Mouse (Mus musculus) cerebellum, adult 2 months (tissue): Measurements from ENCODE around the gene Aqp12.

Experiments used
- CTCF ChIP-seq: fragments of 200-500 bp; IDR thresholded peaks from 2 replicates; pipeline ENCODE4 v1.5.1; 2011; ENCODE audit warnings: low read depth, mild to moderate bottlenecking, control low read depth, low read length, moderate library complexity, borderline replicate concordance; ENCODE audit not compliant: insufficient read depth
- POLR2A ChIP-seq: fragments of 200-500 bp; IDR thresholded peaks from 2 replicates; pipeline ENCODE4 v1.6.1; 2011; ENCODE audit warnings: low read length, control low read depth, borderline replicate concordance; ENCODE audit not compliant: insufficient read depth

DNA sequence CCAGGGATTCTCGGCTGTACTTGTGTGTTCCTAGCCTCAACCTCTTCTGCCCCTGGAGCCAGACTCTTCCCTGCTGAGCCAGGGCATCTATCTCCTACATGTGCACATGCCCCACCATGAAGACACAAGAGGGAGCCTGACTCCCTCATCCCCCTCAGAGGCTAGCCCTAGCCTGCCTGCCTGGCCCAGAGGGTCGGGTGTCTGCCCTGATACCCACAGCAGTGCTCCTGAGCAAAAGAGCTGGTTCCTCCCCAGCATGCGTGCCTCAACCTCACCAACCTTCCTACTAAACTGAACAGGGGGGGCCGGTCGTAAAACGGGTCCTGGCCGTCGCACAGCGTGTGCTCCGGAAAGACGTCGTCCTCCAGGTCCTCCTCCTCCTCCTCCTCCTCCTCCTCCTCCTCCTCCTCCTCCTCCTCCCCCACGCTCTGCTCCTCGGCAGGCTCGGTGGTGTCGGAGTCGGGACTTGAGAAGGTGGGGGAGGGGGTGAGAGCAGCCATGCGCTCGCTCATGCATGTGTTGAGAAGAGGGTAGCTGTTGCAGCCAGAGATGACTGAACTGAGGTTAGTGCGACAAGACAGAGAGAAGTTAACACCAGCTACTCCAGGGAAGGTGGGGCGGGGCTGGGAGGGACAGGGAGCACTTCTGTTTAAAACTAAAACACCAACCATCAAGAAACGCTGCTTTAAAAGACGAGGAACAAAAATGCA is 45.1 kb downstream of the Aqp12 start:
- TF ChIP-seq CTCF (no peak), POLR2A (no peak)
